Mouse (Mus musculus) small intestine, adult 2 months (tissue): Measurements from ENCODE around the gene Arsb.

ENCODE experiments used
- CTCF ChIP-seq: fragments of 200-500 bp; IDR thresholded peaks from 2 replicates; pipeline ENCODE4 v1.5.1; 2012; ENCODE audit warnings: low read depth, mild to moderate bottlenecking, control low read depth, inconsistent platforms, low read length, moderate library complexity, mixed read lengths; ENCODE audit not compliant: insufficient replicate concordance, insufficient read length; ENCODE audit errors: extremely low read depth
- POLR2A ChIP-seq: fragments of 200-500 bp; IDR thresholded peaks from 2 replicates; pipeline ENCODE4 v1.6.1; 2012; ENCODE audit warnings: low read depth, mild to moderate bottlenecking, control low read depth, inconsistent platforms, low read length, moderate library complexity

GRCm38 (mm10) chr13:93847614-93848013 lies 76.2 kb downstream of the Arsb start:
- no peak for TF ChIP-seq CTCF
- no peak for TF ChIP-seq POLR2A
